Mouse (Mus musculus): Measurements from ENCODE around the gene Gfi1b.

Gene Gfi1b

DNA sequence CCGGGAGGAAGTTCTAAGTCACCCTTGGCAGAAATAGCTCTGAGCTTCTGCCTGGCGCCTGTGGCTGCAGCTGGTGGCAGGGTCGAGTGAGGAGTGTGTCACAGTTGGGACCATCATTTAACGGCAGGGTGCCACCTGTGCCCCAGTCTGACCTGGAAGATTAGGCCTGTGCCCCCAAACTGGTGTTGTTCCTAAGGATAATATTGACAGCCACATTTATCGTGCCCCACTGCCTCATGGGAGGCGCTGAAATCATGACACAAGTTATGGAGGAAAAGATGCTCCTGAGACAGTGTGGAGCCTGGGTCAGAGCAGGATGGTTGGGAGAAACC lies 22.2 kb downstream of the Gfi1b start:
- DNase-seq (ENCODE audit: extremely low read depth, low read depth): no peak

DNA sequence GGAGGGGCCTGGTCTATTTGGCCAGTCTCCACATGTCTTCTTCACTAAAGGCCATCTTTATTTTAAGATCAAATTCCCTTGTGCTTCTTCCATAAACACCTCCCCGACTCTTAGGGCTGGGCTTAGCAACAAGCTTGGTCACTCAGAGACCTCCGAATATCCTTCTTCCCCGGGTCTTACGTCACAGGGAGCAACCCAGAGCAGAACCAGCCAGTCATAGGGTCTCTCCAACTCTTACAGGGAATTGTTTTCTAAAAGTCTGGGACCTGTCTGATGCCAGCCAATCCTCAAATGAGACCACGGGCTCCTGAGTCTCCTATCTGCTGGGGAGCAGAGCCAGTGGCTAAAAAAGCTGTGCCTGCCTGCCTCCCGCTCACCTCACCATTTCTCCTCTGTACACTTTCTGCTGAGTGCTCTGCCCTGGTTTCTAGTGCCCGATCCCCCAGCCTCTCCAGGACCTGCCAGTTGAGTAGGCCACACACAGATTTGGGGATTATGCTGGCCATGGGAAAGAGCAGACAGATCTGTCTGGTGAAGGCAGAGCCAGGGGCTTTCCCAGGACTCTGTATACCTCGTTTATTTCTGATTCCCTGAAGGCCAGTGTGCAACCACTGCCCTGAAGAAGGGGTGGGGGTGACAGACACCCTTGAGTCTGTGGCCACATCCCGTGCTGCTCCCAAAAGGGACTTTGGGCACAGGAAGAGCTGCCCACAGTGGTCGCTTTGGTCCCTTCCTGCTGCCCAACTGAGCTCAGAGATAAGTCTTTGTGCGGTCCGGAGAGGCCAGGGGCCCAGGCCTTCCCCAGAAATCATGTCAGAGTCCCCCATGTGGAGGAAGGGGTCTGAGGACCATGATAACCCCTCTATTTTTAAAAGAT lies 22.9 kb downstream of the Gfi1b start:
- peak; percentile 36 for DNase-seq (ENCODE audit: extremely low read depth, low read depth)

- DNase-seq (ENCODE audit: extremely low read depth, low read depth): peak; percentile 99
Observed at GRCm38 (mm10) chr2:28597733-28598547, 23.8 kb downstream of the Gfi1b start.

GRCm38 (mm10) chr2:28596998-28597397 lies 24.8 kb downstream of the Gfi1b start:
- peak; percentile 66 for DNase-seq (ENCODE audit: extremely low read depth, low read depth)

GRCm38 (mm10) chr2:28596021-28596420 lies 25.8 kb downstream of the Gfi1b start:
- peak; percentile 39 for DNase-seq (ENCODE audit: extremely low read depth, low read depth)

GRCm38 (mm10) chr2:28592809-28593208 lies 29.0 kb downstream of the Gfi1b start:
- no peak for DNase-seq (ENCODE audit: extremely low read depth, low read depth)

DNA sequence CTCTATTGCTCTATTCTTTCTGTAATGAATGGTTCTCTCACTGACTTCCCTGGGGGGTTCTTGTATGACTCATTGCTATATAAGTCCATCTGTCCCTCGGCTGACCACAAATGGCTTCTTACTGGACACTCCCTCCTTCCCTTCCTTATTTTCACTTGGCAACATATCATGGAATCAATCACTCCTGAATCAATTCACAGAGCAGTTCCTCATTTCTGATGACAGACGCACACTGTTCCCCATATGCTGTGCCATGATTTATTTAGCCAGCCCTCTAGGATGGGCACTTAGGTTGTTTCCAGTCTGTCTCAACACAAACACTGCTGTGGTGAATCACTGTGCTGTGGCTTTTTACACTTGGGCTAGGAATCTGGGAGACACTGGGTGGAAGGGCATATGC lies 30.3 kb downstream of the Gfi1b start:
- DNase-seq (ENCODE audit: extremely low read depth, low read depth): no peak

DNA sequence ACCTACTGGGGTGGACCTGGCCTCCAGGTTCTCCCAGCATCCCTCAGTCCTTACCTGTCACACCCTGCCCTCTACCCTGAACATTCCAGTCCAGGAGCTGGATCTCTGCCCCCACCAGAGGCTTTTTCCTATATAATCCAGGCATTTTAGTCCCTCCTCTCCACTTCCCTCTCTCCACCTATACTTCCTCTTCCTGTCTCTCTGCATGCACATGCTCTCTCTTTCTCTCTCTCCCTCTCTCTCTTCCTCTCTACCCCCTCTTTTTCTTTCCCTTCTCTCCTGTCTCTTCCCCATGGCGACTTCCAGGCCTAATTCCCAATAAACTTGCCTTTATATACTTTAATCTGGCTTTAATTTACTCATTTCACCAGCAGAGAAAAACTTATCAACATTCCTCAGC lies 33.2 kb downstream of the Gfi1b start:
- no peak for DNase-seq (ENCODE audit: extremely low read depth, low read depth)

GRCm38 (mm10) chr2:28585730-28586129 lies 36.1 kb downstream of the Gfi1b start:
- DNase-seq (ENCODE audit: extremely low read depth, low read depth): no peak

DNA sequence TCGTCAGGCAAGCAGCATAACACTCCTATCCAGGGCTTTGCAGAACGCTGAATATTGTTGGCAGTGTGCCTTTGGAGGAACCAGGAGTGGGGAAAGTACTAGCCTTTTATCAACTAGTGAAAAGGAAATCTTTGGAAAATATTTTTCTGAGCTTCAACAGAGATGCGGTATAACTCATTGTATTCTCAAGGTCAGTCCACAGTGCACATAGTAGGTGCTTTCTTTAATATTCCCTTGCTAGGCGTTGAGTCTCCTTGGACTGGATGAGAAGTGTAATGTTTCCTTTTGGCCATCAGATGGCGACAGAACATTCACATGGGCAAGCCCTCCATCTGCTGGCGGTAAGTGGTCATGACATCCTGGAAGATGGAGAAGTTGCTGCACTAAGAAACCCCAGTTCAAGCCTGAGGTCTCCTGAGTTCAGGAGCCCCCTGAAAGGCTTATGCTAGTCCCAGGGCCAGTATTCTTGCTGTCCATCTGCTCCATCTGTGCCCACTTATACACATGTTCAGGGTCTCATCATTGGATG lies 36.7 kb downstream of the Gfi1b start:
- no peak for DNase-seq (ENCODE audit: extremely low read depth, low read depth)

GRCm38 (mm10) chr2:28583651-28584050 lies 38.1 kb downstream of the Gfi1b start, which contains the start of gene Gtf3c5:
TSS of gene Gtf3c5 (minus strand) at chr2:28583751.
- DNase-seq (ENCODE audit: extremely low read depth, low read depth): no peak

DNA sequence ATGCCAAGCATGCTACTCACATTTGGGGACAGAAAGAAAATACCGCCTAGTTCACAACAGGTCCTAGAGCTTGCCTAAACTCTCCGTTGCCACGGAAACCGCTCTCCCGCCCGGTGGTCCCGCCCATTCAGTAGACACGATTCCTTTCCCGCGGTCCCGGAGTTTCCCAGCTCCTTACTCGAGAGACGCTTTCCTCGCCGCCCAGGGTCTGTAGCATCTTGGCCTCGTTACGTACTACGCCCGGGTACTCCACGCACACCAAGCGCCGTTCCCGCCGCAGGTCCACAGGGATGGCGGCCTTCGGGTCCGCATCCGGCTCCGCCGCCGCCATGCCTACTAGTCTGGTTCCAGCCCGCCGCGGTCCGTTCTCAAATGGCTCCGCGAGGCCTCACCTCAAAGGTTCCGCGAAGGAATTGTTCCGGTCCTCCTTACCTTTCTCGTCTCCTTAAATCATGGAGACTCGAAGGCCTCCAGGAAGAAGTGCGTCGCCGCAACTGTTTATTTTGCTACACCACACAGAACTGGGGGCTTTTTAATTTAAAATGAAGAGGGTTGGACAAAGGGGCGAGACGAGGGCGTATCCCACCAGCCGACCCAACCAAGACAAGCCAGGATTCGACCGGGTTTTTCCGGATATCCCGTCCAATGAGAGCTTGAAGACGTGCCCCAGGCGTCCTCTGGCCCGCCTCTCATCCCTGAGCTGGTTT lies 39.0 kb downstream of the Gfi1b start:
- DNase-seq (ENCODE audit: extremely low read depth, low read depth): peak; percentile 90

GRCm38 (mm10) chr2:28578003-28578402 lies 43.8 kb downstream of the Gfi1b start:
- DNase-seq (ENCODE audit: extremely low read depth, low read depth): no peak

- no peak for DNase-seq (ENCODE audit: extremely low read depth, low read depth)
Observed at GRCm38 (mm10) chr2:28576815-28577214, 45.0 kb downstream of the Gfi1b start.

- DNase-seq (ENCODE audit: extremely low read depth, low read depth): no peak
Observed at GRCm38 (mm10) chr2:28575341-28575740, 46.4 kb downstream of the Gfi1b start.

DNA sequence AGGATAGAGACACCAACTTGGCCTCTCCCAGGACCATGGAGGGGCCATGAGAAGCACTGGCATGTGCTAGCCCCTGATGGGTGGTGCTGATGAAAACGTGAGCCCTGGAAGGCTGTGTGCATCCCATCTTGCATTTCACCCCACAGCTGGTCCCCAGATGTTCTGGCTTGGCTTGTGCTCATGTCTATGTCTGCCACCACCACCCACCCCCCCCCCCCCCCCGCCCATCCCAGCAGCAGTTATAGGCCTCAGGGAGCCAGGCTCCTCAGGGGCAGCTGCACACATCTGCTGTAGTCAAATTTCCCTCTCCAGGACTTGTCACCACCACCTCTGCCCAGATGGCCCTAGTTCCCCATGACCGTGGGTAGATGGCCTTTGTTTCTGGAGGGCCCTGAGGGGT lies 51.9 kb downstream of the Gfi1b start:
- no peak for DNase-seq (ENCODE audit: extremely low read depth, low read depth)

GRCm38 (mm10) chr2:28566545-28566944 lies 55.2 kb downstream of the Gfi1b start:
- no peak for DNase-seq (ENCODE audit: extremely low read depth, low read depth)

DNA sequence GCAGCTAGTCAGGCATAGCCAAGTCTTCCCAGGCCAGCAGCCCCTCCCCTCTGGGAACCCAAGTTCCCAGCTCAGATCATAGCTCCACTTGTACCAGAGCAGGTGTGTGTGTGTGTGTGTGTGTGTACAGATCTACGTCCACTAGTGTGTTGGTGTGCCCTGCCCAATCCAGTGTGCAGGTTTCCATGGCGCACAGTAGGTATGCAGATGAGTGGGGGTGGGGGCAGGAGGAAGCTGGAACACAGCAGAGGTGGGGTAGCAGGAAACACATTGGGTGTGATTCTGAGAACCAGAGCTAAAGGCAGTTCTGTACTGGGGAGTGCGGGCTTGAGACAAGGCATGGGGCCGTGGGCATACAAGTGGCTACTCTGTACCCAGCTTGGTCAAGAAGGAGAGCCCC lies 57.4 kb downstream of the Gfi1b start:
- no peak for DNase-seq (ENCODE audit: extremely low read depth, low read depth)

GRCm38 (mm10) chr2:28563830-28564229 lies 58.0 kb downstream of the Gfi1b start:
- DNase-seq (ENCODE audit: extremely low read depth, low read depth): no peak

DNA sequence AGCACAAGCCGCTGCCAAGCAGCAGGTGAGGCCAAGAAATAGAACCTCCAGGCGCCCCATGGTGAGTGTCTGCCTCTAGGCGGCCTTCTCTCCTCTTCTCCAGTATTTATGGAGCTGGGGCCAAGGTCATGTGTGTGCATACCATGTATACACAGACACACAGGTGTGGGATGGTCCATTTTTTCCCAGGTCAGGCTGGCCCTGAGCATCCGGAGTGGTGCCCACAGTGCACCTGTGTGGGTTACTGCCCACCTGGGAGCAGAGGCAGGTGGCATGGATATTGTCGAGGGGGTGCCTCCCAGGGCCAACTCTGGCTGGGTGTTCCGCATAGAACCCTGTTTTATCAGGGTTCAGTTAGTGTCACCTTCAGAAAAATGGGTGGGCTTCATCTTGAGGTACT lies 58.5 kb downstream of the Gfi1b start, which contains the start of gene Cel:
Gene Cel, minus strand, starts transcription at position 101 of the 400 bp plus-strand sequence.
- no peak for DNase-seq (ENCODE audit: extremely low read depth, low read depth)

All from MEL-GATA-1-ER (cell line).